Mouse (Mus musculus): ENCODE measurements at regions not wholly inside any gene's neighbourhood (a gene's known extent, or its start where the extent isn't known, plus 50 kb on each side); places are given as distances from the start of the nearest gene placed in this dataset.

DNA sequence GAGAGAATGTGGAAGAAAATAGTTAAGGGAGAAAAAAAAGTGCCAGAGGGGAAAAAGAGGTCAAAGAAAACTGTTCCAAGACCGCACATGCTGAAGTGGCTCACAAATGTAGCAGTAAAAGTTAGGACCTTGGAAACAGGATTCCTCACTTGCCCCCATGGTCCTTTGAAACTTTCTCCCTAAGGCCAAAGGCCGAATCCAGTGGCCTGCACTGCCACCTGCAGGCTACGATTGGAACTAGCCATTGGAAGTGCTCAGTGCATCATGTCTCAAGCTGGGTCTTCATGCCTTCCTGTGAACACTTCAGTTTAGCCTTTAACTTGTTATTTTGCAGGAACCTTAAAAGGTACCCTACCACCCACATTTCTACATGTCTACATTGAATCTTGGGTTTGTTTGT, 56.3 kb upstream of the Mctp2 start:
- Histone ChIP-seq H3K4me2 (no peak overlapping the region), H3K27me3 (no peaks in the 10 kb centered on the region), H3K4me3 (no peak overlapping the region), H3K4me1 (replicated peaks) (peaks cover 4% of the 10 kb centered on the region; the same call in 1 of the 2 replicates), H3K36me3 (no peaks in the 10 kb centered on the region), H3K27ac (no peak overlapping the region), H3K9me3 (no peaks in the 10 kb centered on the region), H3K9ac (no peak overlapping the region)
- ATAC-seq (ENCODE audit: low FRiP score): no peak
- 18% methylated on average over 3 of the region's 3 CpGs for WGBS

DNA sequence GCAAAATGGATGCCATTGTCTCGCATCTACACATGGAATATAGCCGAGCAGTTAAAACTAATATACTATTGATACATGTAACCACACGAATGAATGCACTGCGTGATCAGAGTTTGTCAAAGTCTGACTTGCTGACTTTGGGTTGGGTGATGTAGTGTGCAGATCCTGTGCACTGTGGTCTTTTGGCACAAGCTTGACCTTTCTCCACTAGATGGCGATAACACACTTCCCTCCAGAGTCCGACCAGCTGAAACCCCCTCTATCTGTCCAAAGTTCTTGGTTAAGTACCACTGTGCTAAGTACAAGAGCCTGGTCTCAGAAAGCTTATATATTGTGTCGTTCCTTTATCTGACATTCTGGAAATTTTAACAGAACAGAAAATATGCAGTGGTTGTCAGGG, 84.9 kb upstream of the Mctp2 start:
- 35% methylated on average over 7 of the region's 7 CpGs for WGBS
- H3K4me1 ChIP-seq (replicated peaks): no peaks in the 10 kb centered on the region
- no peak overlapping the region for H3K4me3 ChIP-seq
- H3K27ac ChIP-seq: no peak overlapping the region
- H3K4me2 ChIP-seq: no peak overlapping the region
- H3K27me3 ChIP-seq: no peaks in the 10 kb centered on the region
- no peak overlapping the region for H3K9ac ChIP-seq
- no peaks in the 10 kb centered on the region for H3K36me3 ChIP-seq
- no peaks in the 10 kb centered on the region for H3K9me3 ChIP-seq
- no peak for ATAC-seq (ENCODE audit: low FRiP score)

DNA sequence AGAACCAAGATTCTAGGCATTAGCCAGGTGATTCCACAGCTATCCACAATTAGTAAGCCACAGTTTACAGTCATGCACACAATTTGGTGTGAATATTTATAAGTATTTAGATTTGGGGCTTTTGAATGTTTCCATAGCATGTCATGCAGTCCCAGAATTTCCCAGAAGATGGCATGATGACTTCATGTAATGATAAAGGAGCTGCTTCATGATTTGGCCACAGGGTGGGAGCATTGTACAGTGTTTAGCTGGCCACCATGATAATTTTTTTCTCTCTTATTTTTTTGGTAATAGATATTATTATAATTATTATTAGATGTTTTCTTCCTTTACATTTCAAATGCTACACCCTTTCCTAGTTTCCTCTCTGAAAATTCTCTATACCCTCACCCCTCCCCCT, 93.6 kb upstream of the Mctp2 start:
- no peak overlapping the region for H3K27ac ChIP-seq
- H3K4me3 ChIP-seq: no peak overlapping the region
- no peak overlapping the region for H3K4me2 ChIP-seq
- ATAC-seq (ENCODE audit: low FRiP score): no peak
- no peak overlapping the region; the same call in 1 of the 2 replicates for H3K9ac ChIP-seq
- no peaks in the 10 kb centered on the region for H3K36me3 ChIP-seq
- H3K27me3 ChIP-seq: no peaks in the 10 kb centered on the region
- no peaks in the 10 kb centered on the region for H3K4me1 ChIP-seq (replicated peaks)
- no peaks in the 10 kb centered on the region for H3K9me3 ChIP-seq

DNA sequence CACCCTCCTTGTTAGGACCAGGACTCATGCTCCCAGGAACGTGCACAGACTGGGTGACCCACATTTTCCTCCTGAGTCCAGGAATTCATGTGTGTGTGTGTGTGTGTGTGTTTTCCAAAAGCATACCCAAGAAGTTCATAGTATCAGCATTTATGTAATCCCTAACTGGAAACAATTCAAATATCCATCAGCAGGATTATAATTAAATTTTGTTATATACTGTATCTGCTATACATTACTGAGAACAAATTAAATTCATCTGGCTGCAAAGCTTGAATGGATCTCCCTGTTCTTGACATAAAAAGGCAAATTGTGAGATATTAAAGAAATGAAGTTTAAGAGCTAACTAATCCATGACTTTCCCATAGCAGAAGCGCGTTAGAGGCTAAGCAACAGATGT, 99.7 kb upstream of the Mctp2 start:
- no peaks in the 10 kb centered on the region for H3K9me3 ChIP-seq
- 98% methylated on average over 3 of the region's 3 CpGs for WGBS
- no peak overlapping the region for H3K4me2 ChIP-seq
- H3K4me3 ChIP-seq: no peak overlapping the region
- no peaks in the 10 kb centered on the region for H3K4me1 ChIP-seq (replicated peaks)
- no peak for ATAC-seq (ENCODE audit: low FRiP score)
- H3K27ac ChIP-seq: no peak overlapping the region
- no peaks in the 10 kb centered on the region for H3K27me3 ChIP-seq
- no peak overlapping the region for H3K9ac ChIP-seq
- H3K36me3 ChIP-seq: no peaks in the 10 kb centered on the region

DNA sequence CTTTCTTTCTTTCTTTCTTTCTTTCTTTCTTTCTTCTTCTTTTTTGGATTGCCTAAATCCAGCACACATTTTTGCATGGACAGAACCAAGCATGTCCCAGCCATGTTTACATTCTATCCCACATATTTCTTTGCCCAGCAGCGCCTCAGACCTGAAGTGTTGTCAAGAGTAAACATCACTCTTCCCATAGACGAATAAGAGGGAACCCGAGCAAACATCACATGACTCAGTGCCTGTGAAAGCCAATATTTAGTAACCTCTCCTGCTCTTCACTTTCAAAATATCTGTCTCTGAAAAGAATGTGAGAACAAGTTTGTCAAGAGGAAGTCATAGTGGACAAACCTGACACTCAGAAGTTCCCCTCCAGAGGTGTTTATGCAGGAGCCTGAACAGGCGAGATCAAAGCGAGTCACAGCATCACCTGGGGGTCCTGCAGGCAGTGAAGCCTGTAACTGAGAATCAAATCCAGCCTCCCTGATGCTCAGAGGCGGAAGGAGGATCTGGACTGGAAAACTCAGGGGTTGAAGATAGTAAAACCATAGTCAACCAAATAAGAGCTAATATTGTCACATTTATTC, 102.1 kb upstream of the Mctp2 start:
- 77% methylated on average over 6 of the region's 6 CpGs for WGBS
- Histone ChIP-seq H3K4me2 (no peak overlapping the region), H3K27ac (no peak overlapping the region), H3K36me3 (no peaks in the 10 kb centered on the region), H3K9ac (no peak overlapping the region), H3K27me3 (no peaks in the 10 kb centered on the region), H3K4me1 (replicated peaks) (no peaks in the 10 kb centered on the region), H3K9me3 (no peaks in the 10 kb centered on the region), H3K4me3 (no peak overlapping the region)
- ATAC-seq (ENCODE audit: low FRiP score): no peak

DNA sequence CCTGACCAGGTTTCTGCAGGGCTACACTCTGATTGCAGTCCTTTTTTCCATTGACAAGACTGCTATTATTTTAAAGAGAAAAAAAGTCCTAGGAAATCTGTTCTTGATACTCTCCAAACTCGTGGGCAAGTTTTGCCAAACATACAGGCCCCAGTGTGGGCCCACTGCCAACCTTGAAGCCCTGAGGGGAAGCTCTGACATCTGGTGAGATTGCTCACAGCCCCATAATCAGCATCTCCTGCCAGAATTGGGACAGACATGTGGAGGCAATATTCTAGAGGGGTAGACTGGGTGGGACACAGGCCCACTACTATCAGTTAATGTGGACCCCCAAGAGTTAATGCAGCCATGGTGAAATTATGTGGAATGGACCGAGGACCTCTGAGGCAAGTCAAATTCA, 132.1 kb upstream of the Mctp2 start:
- H3K9ac ChIP-seq: no peak overlapping the region
- no peaks in the 10 kb centered on the region for H3K4me1 ChIP-seq (replicated peaks)
- no peaks in the 10 kb centered on the region for H3K27me3 ChIP-seq
- 50% methylated on average over 2 of the region's 2 CpGs for WGBS
- ATAC-seq (ENCODE audit: low FRiP score): no peak
- peak overlapping the region; percentile 35; the same call in 1 of the 2 replicates for H3K27ac ChIP-seq
- H3K9me3 ChIP-seq: no peaks in the 10 kb centered on the region
- no peak overlapping the region for H3K4me3 ChIP-seq
- H3K4me2 ChIP-seq: no peak overlapping the region
- H3K36me3 ChIP-seq: no peaks in the 10 kb centered on the region

DNA sequence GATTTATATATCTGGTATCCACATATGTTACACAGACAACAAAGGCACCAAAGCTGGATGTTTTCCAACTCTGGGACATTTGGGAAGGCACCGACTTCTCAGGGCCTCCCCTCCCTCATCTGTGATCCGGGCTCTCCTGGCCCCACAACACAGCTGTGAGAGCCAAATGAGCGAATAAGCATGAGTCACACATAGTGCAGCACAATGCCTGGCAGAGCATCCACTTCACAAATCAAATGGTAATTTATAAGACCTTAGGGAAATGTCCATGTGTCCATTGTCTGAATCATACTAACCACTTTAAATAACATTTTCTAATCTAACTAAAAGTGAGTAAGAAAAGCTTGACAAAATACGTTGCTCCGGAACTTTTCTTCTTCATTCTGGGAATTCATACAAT, 135.6 kb upstream of the Mctp2 start:
- no peaks in the 10 kb centered on the region for H3K9me3 ChIP-seq
- no peaks in the 10 kb centered on the region for H3K36me3 ChIP-seq
- no peak overlapping the region for H3K27ac ChIP-seq
- no peaks in the 10 kb centered on the region for H3K4me1 ChIP-seq (replicated peaks)
- H3K4me3 ChIP-seq: no peak overlapping the region
- H3K9ac ChIP-seq: no peak overlapping the region
- 72% methylated on average over 5 of the region's 5 CpGs for WGBS
- H3K4me2 ChIP-seq: no peak overlapping the region
- H3K27me3 ChIP-seq: no peaks in the 10 kb centered on the region
- ATAC-seq (ENCODE audit: low FRiP score): no peak

DNA sequence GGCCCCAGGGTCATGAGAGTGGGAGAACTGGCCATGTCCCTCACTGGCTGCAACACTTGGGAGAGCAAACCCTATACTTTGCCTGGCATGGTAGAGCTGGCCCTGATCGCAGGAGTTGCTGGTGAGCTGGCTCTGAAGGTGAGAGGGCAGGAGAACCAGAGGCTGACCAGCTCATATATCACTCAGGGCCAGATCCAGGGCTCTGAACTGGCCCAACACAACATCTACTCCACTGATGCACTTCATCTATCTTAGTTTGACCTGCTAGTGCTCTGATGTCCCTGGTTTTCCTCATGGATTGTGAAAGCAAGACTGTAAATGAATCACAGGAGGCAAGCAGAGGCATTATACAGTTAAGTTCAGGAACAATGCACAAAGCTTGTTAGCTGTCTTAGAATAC, 137.6 kb upstream of the Mctp2 start:
- Histone ChIP-seq H3K4me1 (replicated peaks) (no peaks in the 10 kb centered on the region), H3K27me3 (no peaks in the 10 kb centered on the region), H3K9me3 (no peaks in the 10 kb centered on the region), H3K4me3 (no peak overlapping the region), H3K4me2 (no peak overlapping the region), H3K27ac (no peak overlapping the region), H3K9ac (no peak overlapping the region), H3K36me3 (no peaks in the 10 kb centered on the region)
- ATAC-seq (ENCODE audit: low FRiP score): no peak
- 76% methylated on average over 1 of the region's 1 CpGs for WGBS

DNA sequence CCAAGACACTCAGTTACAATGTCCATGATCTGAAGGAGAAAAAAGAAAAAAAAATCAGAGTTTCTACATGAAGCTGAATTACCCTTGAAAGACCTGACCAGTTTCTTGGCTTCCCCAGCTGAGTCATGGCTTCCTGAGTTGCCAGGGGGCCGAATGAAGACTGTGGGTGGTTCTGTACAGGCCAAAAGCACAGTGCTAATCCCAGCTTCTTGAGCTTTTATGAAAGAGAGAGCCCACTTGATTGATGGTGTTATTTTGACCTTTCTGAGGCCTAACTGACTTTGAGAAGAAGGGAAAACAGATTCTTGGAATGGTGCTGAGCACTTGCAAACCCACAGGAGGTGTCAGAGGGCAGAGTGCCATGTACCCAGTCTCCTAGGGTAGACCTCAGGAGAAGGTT, 138.4 kb upstream of the Mctp2 start:
- Histone ChIP-seq H3K9ac (no peak overlapping the region), H3K4me1 (replicated peaks) (no peaks in the 10 kb centered on the region), H3K4me3 (no peak overlapping the region), H3K27me3 (no peaks in the 10 kb centered on the region), H3K4me2 (no peak overlapping the region), H3K9me3 (no peaks in the 10 kb centered on the region), H3K27ac (no peak overlapping the region), H3K36me3 (no peaks in the 10 kb centered on the region)
- 67% methylated on average over 1 of the region's 1 CpGs for WGBS
- no peak for ATAC-seq (ENCODE audit: low FRiP score)

DNA sequence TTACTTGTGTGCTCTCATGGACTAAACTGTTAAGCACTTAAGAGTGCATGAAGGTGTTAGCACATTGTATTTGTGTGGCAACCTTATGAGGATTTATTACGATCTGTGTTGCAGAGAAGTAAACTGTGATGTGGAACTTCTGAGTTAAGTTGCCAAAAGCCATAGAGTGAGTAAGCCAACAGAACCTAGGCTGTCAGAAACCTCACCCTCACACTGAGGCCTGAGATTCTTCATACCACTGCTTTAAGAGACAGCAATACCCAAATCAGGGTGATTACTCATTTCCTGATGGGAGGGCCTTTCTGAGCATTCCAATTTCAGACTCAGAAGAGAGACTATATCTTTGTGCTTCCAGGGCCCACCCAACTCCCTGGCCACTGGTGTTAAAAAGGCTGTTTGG, 140.5 kb upstream of the Mctp2 start:
- no peak overlapping the region for H3K4me3 ChIP-seq
- H3K27me3 ChIP-seq: no peaks in the 10 kb centered on the region
- 96% methylated on average over 1 of the region's 1 CpGs for WGBS
- no peaks in the 10 kb centered on the region for H3K36me3 ChIP-seq
- H3K27ac ChIP-seq: no peak overlapping the region
- H3K4me1 ChIP-seq (replicated peaks): no peaks in the 10 kb centered on the region
- H3K4me2 ChIP-seq: no peak overlapping the region
- no peak for ATAC-seq (ENCODE audit: low FRiP score)
- H3K9ac ChIP-seq: no peak overlapping the region
- no peaks in the 10 kb centered on the region for H3K9me3 ChIP-seq

DNA sequence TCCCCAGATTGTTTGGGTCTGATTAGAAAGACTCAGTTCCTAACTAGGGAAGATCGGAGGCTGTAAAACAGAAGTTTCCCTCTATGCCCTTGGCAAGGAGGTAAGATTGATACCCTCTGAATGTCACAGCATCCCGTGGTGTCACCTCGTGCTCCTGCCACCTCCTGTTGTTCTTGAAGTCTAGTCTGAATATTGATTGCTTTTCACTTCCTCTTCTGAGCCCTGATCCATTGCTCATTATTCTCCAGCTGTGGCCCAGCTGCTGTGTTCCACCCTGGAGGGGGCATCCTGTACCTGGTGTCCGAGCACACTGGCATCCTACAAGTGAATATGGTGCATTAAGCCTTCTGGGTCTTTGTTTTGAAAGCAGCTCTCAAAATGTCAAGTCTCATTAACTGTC, 156.6 kb upstream of the Mctp2 start:
- Histone ChIP-seq H3K27me3 (no peaks in the 10 kb centered on the region), H3K4me3 (no peak overlapping the region), H3K27ac (no peak overlapping the region), H3K9ac (no peak overlapping the region), H3K4me1 (replicated peaks) (no peaks in the 10 kb centered on the region; the same call in 1 of the 2 replicates), H3K9me3 (no peaks in the 10 kb centered on the region), H3K4me2 (no peak overlapping the region), H3K36me3 (no peaks in the 10 kb centered on the region)
- 45% methylated on average over 4 of the region's 4 CpGs for WGBS
- ATAC-seq (ENCODE audit: low FRiP score): no peak

DNA sequence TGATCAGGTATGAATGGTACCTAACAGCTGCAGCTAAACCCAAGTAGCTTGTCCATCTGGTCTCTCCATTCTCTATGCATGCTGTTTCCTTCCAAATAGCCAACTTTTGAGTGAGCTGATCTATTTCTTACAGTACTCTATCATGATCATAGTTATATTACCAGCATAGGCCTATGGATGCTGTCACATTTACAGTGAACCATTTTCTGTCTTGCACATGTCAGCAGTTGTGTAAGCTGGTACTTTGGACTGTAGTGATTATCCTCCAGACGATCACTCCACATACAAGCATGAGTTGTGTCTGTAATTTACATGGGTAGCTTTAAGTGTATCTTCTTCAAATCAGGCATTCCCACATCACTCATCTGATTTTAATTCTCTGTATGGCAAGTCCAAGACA, 158.2 kb upstream of the Mctp2 start:
- ATAC-seq (ENCODE audit: low FRiP score): no peak

DNA sequence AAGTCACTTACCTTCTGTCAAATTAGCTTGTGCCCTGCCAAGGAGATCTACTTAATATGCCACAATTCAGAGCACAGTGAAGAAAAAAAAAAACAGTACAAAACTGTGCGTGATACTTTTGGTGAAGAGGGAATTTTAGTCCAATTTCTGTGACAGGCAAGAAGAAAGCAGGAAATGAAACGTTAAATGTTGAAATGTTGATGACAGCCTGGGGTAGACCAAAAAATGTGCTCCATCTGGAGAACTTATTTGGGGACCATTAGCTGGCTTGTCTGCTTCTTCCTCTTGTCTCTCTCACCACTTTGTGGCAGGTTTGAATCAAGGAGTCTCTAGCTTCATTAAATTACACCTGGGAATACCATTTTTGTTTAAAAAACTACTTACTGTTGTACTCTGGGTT, 163.3 kb upstream of the Mctp2 start:
- no peaks in the 10 kb centered on the region for H3K9me3 ChIP-seq
- H3K4me2 ChIP-seq: no peak overlapping the region
- WGBS: 69% methylated on average over 2 of the region's 2 CpGs
- no peaks in the 10 kb centered on the region for H3K27me3 ChIP-seq
- ATAC-seq (ENCODE audit: low FRiP score): no peak
- no peaks in the 10 kb centered on the region for H3K4me1 ChIP-seq (replicated peaks)
- no peaks in the 10 kb centered on the region for H3K36me3 ChIP-seq
- H3K9ac ChIP-seq: no peak overlapping the region
- H3K27ac ChIP-seq: no peak overlapping the region
- H3K4me3 ChIP-seq: no peak overlapping the region

More for the DNA sequence above, 158.2 kb upstream of the Mctp2 start:
- Histone ChIP-seq H3K27ac (no peak overlapping the region), H3K4me3 (no peak overlapping the region), H3K4me2 (no peak overlapping the region), H3K9me3 (no peaks in the 10 kb centered on the region), H3K36me3 (no peaks in the 10 kb centered on the region), H3K27me3 (no peaks in the 10 kb centered on the region), H3K9ac (no peak overlapping the region), H3K4me1 (replicated peaks) (no peaks in the 10 kb centered on the region; the same call in 1 of the 2 replicates)
- 89% methylated on average over 1 of the region's 1 CpGs for WGBS

DNA sequence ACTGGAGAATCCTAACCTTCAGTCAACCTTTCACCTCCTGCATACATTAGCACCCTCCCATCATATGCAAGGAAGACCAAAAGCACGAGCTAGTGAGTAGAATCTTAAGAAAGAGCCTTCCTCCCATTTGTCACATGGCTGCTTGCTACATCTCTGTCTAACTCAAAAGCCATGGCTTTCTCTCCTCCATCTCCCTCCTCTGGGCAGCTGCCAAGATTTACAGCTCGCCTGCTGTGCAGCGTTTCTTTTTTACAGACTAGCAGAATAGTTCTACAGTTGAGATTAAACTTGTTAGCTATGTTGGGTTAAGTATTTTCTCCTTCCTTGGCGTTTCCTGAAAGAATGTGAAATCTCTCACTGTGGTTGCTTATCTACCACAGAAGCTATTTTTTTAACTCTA, 168.3 kb upstream of the Mctp2 start:
- WGBS: 41% methylated on average over 4 of the region's 4 CpGs
- no peaks in the 10 kb centered on the region for H3K9me3 ChIP-seq
- no peak for ATAC-seq (ENCODE audit: low FRiP score)
- no peaks in the 10 kb centered on the region for H3K36me3 ChIP-seq
- no peak overlapping the region for H3K4me3 ChIP-seq
- no peaks in the 10 kb centered on the region for H3K27me3 ChIP-seq
- H3K4me1 ChIP-seq (replicated peaks): no peaks in the 10 kb centered on the region
- H3K27ac ChIP-seq: no peak overlapping the region
- H3K4me2 ChIP-seq: no peak overlapping the region
- no peak overlapping the region for H3K9ac ChIP-seq

Measured in hindbrain, embryonic 13.5 days (tissue).